Mouse (Mus musculus): ENCODE results near the gene Ecel1.

GRCm38 (mm10) chr1:87183998-87184750, 27.9 kb upstream of the Ecel1 start:
- TF ChIP-seq CTCF (conservative IDR thresholded peaks at IDR 0.05; ENCODE audit: low read length), result no peak
- TF ChIP-seq NANOG (IDR thresholded peaks at IDR 0.05; ENCODE audit: borderline replicate concordance, low read length), result no peak
